Mouse (Mus musculus) activated CD4-positive, CD25-positive, alpha-beta regulatory T cell (primary cell): Measurements from ENCODE around the gene Angptl4. TPM values are rescaled to one million over a fixed set of nuclear protein-coding genes. Genes with fewer than 3 reads are reported as not detected.

Source experiments
- polyA plus RNA-seq, 2 experiments: library from polyadenylated mRNA; unstranded; fragments of 100-300 nt; shearing (Covaris generic); gene quantifications; one replicate each; pipeline ENCODE4 v1.2.1; 2017

Gene Angptl4
- 1 to 10 TPM; 2.2 to 9.0 TPM for polyA plus RNA-seq

DNA sequence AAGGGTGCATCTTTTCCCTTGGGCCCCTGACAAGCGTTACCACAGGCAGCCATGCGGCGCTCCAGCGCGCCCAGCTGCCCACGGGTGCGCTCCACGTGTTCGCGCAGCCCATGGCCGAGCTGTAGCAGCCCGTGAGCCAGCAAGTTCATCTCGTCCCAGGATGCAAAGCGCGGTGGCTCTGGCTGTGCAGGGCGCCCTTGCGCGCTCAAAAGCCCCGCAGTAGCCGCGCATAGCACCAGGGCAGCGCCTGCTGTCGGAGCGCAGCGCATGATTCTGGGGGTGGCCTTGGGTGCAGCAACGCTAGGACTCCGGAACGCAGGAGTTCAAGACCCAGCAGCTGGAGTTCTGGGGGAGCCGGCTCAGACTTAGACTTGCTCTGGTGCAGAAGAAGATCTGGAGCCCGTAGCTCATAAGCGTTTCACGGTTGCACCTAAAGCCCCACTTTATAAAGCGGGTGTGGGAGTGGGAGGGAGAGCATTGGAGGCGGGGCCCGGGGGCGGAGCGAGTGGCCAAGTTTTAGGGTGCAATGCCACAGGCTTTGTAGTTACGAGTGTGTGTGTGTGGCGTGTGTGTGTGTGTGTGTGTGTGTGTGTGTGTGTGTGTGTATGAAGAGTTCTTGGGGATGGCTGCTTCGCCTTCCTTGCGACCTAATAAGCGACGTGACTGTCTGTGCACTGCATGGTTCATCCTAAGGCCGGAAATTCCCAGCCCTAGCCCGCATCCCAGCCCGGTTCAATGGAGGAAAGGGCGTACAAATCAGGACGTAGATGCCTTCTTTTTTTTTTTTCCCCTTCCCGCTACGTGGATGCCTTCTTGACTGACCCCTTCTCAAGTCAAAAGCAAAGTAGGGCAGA is at the start of gene Angptl4:
Gene Angptl4 (minus strand): TSS at position 707 of the 854 bp plus-strand sequence.

DNA sequence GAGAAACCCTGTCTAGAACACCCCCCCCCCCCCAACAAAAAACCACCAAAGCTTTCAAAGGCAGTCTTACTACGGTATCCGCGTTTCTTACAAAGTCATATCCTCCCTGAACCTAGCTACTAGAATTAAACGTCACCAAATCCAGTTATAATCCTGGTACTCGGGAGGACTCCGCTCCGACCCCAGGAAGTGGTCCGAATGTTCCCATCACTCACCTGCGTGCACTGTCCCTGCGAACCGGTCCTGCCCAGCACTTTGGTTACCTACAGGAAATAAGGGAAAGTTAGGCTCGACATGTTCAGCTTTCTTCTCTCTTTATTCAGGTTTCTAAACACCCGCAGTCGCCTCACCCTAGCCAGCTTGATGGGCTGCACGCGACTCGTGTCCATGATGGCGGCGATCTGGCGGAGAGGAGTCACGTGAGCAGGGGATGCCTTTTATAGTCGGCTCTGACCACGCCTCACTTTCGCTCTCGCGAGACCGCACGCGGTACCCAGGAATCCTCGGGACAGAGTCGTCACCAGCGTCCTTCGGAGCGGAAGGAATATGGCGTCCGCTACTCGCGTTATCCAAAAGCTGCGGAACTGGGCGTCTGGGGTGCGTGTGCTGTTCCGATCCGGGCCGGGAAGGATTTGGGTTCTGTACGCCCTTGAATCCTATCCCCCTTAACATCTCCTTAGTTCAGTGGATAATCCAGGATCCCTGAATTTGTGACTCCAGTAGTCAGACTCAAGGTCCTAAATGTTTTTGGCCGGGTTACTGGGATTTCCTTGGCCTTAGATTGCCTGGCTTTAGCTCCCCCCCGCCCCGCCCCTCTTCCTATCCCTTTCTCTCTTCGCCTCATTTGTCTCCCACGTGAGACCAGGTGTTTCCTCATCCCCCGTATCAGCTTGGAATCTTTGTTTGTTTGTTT is 42.7 kb upstream of the Angptl4 start, which contains the start of the genes Rps28 and Ndufa7:
Gene Rps28 (minus strand): TSS at position 479 of the 913 bp plus-strand sequence.
Gene Ndufa7 (plus strand): TSS at position 489 of the 913 bp plus-strand sequence.

DNA sequence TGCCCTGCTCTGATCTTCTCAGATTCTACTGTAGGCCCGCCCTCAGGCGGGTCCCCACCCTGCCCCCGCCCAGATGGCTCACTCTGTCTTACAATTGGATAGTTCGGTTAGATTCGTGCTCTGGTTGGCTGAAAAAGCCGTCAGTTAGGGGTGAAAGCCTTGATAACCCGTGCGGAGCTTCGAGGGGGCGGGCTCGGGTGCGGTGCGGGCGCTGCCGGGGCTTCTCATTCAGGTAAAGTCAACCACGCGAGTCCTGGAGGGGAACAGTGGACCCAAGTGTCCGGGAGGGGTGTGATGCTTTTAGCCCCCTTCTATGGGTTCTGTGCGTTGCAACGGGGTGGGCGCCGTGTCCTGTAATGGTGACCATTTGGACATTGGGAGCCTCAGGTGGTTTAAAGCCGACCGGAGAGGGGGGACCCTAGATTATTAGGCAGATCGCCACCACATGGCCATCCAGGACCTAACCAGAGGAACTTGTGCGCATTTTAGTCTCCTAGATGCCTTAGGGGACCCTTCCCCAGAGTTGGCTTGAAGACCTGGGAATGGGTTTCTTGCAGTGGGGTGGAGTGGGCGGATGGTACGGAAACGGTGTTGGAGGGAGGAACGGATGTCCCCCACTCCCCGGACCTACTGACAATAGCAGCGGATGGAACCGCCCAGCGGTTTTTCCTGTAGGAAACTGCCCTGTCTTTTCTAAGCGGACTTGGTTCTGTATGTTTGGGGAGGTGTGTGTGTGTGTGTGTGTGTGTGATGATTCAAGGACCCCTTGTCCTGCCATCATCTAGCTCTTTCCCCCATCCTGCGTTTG is 28.9 kb upstream of the Angptl4 start, which contains the start of gene Kank3:
Gene Kank3 (plus strand): TSS at position 186 of the 808 bp plus-strand sequence.

DNA sequence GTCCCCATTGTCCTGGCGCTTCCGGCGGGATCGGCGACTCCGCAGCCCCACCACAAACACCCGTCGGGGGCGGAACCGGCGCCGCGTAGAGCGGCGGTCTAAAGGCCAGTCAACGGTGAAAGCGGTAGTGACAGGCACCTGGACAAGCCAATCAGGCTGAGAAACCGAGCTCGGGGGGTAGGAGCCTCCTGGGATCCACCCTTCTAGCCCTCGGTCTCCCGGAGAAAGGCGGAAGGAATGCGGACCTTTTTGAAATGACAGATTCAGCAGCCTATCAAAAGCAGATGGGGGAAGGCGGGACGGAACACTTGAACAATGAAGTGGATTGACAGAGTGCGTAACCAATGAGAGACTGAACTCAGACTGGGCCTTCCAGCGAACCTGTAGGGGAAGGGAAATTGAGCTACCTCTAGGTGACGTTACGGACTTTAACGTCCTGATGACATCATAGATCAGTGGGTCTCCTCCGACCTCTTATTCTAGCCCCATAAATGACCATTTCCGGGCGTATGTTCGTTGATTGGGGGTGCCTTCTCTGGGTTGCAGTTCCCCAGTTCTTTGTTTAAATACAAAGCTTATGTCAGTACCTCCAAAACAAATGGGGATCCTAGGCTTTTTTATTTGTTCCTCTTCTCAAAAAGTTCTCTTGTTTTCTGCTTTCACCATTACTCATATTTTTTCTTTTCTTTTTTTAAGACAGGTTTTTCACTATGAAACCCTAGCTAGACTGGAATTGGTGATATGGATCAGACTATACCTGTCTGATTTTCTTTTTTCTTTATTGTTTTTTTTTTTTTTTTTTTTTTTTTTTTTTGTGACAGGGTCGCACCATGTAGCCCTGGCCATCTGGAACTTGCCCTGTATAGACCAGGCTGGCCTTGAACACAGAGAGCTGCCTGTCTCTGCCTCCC is 21.1 kb downstream of the Angptl4 start, which contains the start of gene Rab11b:
Gene Rab11b (minus strand): TSS at position 276 of the 911 bp plus-strand sequence.

Other genes starting within 250 kb of the Angptl4 start
- 100 to 1,000 TPM in 1 of 2 experiments, 10 to 100 TPM in 1; 24.4 to 168 TPM for gene Myo1f, start 226.1 kb downstream of the Angptl4 start, polyA plus RNA-seq
- gene Zfp414, start 152.7 kb downstream of the Angptl4 start, polyA plus RNA-seq: 10 to 100 TPM; 63.4 to 90.3 TPM
- 1 to 10 TPM in 1 of 2 experiments, under 1 TPM in 1; 0.37 to 1.2 TPM for gene Pram1, start 143.8 kb downstream of the Angptl4 start, polyA plus RNA-seq
- gene Hnrnpm, start 95.0 kb downstream of the Angptl4 start, polyA plus RNA-seq: 100 to 1,000 TPM; 292 to 345 TPM
- gene March2, start 63.2 kb downstream of the Angptl4 start, polyA plus RNA-seq: 100 to 1,000 TPM; 115 to 135 TPM
- 100 to 1,000 TPM; 257 to 293 TPM for gene Rab11b, start 21.3 kb downstream of the Angptl4 start, polyA plus RNA-seq
- 1 to 10 TPM; 5.5 to 8.4 TPM for gene Kank3, start 28.7 kb upstream of the Angptl4 start, polyA plus RNA-seq
- gene Rps28, start 42.7 kb upstream of the Angptl4 start, polyA plus RNA-seq: 1,000 to 10,000 TPM in 1 of 2 experiments, 100 to 1,000 TPM in 1; 711 to 1,323 TPM
- 100 to 1,000 TPM; 336 to 377 TPM for gene Ndufa7, start 42.7 kb upstream of the Angptl4 start, polyA plus RNA-seq
- gene Cd320, start 61.3 kb upstream of the Angptl4 start, polyA plus RNA-seq: 10 to 100 TPM; 10.3 to 32.6 TPM
- not detected for gene Gm7029, start 92.0 kb upstream of the Angptl4 start, polyA plus RNA-seq
- 10 to 100 TPM in 1 of 2 experiments, 1 to 10 TPM in 1; 5.4 to 10.0 TPM for gene Kifc1, start 108.8 kb upstream of the Angptl4 start, polyA plus RNA-seq
- 1 to 10 TPM; 3.2 to 8.3 TPM for gene Platr17, start 123.3 kb upstream of the Angptl4 start, polyA plus RNA-seq
- gene Daxx, start 127.6 kb upstream of the Angptl4 start, polyA plus RNA-seq: 100 to 1,000 TPM; 126 to 129 TPM
- gene Tapbp, start 134.1 kb upstream of the Angptl4 start, polyA plus RNA-seq: 100 to 1,000 TPM; 650 to 721 TPM
- gene Zbtb22, start 134.1 kb upstream of the Angptl4 start, polyA plus RNA-seq: 10 to 100 TPM; 18.2 to 18.6 TPM
- gene Rgl2, start 147.7 kb upstream of the Angptl4 start, polyA plus RNA-seq: 100 to 1,000 TPM; 109 to 112 TPM
- gene Pfdn6, start 158.5 kb upstream of the Angptl4 start, polyA plus RNA-seq: 100 to 1,000 TPM; 145 to 156 TPM
- gene Wdr46, start 158.8 kb upstream of the Angptl4 start, polyA plus RNA-seq: 10 to 100 TPM; 46.5 to 72.2 TPM
- gene B3galt4, start 169.7 kb upstream of the Angptl4 start, polyA plus RNA-seq: 10 to 100 TPM; 37.5 to 47.5 TPM
- 10 to 100 TPM; 61.1 to 66.8 TPM for gene Vps52, start 174.0 kb upstream of the Angptl4 start, polyA plus RNA-seq
- 1,000 to 10,000 TPM; 1,636 to 3,186 TPM for gene Rps18, start 174.2 kb upstream of the Angptl4 start, polyA plus RNA-seq
- over 10,000 TPM; 11,900 to 12,872 TPM for gene H2-K1, start 218.5 kb upstream of the Angptl4 start, polyA plus RNA-seq
- 10 to 100 TPM; 27.7 to 36.2 TPM for gene Ring1, start 242.8 kb upstream of the Angptl4 start, polyA plus RNA-seq
- 100 to 1,000 TPM; 183 to 346 TPM for gene H2-Ke6, start 246.2 kb upstream of the Angptl4 start, polyA plus RNA-seq
- 10 to 100 TPM; 80.0 to 90.9 TPM for gene Slc39a7, start 249.9 kb upstream of the Angptl4 start, polyA plus RNA-seq
- 10 to 100 TPM; 43.3 to 60.3 TPM for gene Rxrb, start 250.0 kb upstream of the Angptl4 start, polyA plus RNA-seq